Mouse (Mus musculus): ENCODE data around the gene Olfr610. TPM values are rescaled to one million over a fixed set of nuclear protein-coding genes. Genes with fewer than 3 reads are reported as not detected.
"Not testable (repeated sequence)": the region's sequence is repeated elsewhere in the genome, so short reads cannot be mapped to it uniquely, and the experiment has no call there.

Olfr610 gene
- polyA plus RNA-seq (2015; fragmentation: Nextera tagmentation; extraction: Ambion mirVana), result not detected in 2 replicates

DNA sequence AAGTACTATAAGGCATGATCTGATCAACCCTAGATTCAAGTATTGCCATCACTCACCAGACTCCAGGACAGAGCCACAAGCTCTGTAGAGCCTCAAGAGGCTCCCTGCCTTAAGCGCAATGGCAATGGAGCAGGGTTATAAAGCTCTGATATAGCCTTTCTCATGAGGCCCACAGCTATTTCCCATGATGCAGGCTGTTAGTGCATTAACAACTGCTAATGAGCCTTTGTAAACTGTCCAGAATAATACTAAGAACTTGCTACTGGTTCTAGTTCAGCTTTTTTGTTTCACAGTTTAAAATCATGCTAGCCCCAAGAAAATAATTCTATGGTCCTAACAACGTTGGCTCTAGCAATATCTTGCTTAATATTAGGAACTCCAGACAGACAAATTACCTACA lies at the start of gene Olfr610:
Gene Olfr610, minus strand, starts transcription at position 101 of the 400 bp plus-strand sequence.
- Histone ChIP-seq H3K9me3 (ENCODE audit: control insufficient read depth, low read length) (no peaks in the 10 kb centered on the region), H3K9ac (ENCODE audit: low read depth, low read length) (no peak within 1 kb of the TSS), H3K36me3 (ENCODE audit: control insufficient read depth, insufficient read depth, low read length) (no peaks in the 10 kb centered on the region), H3K27ac (ENCODE audit: low read length) (no peak within 1 kb of the TSS), H3K4me2 (ENCODE audit: low read depth, low read length) (no peak within 1 kb of the TSS), H3K4me1 (ENCODE audit: control insufficient read depth, insufficient read depth, low read length) (no peaks in the 10 kb centered on the region), H3K27me3 (replicated peaks; ENCODE audit: control insufficient read depth, insufficient read depth, low read length) (no peaks in the 10 kb centered on the region), H3K4me3 (ENCODE audit: low read length) (no peak within 1 kb of the TSS)
- 85% methylated on average over 2 of the region's 2 CpGs for WGBS
- no peak for ATAC-seq

DNA sequence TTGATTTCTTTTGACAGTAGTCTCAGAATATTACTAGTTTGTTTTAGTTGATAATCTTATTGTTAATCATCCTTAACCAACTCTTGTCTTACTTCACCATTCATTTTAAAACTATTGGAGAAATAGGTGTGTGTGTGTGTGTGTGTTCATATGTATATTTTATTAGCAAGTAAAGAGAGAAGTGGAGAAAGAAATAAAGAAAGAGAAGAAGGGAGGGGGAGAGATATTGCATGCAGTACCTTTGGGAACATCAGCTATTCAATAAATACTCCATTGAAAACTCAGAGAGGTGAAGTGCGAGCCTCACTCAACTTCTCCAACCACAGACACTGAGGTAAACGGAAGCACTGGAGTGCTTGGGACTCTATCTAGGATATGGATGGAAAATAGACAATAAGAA lies 43.9 kb upstream of the Olfr610 start, which contains the start of gene Olfr615:
Gene Olfr615, plus strand, starts transcription at position 301 of the 400 bp plus-strand sequence.
- H3K36me3 ChIP-seq (ENCODE audit: control insufficient read depth, insufficient read depth, low read length), result no peaks in the 10 kb centered on the region
- no peak within 1 kb of the TSS for H3K27ac ChIP-seq (ENCODE audit: low read length)
- H3K9me3 ChIP-seq (ENCODE audit: control insufficient read depth, low read length), result no peaks in the 10 kb centered on the region
- H3K4me3 ChIP-seq (ENCODE audit: low read length), result no peak within 1 kb of the TSS
- no peaks in the 10 kb centered on the region for H3K27me3 ChIP-seq (replicated peaks; ENCODE audit: control insufficient read depth, insufficient read depth, low read length)
- no peaks in the 10 kb centered on the region for H3K4me1 ChIP-seq (ENCODE audit: control insufficient read depth, insufficient read depth, low read length)
- 85% methylated on average over 2 of the region's 2 CpGs for WGBS
- H3K9ac ChIP-seq (ENCODE audit: low read depth, low read length), result no peak within 1 kb of the TSS
- H3K4me2 ChIP-seq (ENCODE audit: low read depth, low read length), result no peak within 1 kb of the TSS
- ATAC-seq, result no peak

DNA sequence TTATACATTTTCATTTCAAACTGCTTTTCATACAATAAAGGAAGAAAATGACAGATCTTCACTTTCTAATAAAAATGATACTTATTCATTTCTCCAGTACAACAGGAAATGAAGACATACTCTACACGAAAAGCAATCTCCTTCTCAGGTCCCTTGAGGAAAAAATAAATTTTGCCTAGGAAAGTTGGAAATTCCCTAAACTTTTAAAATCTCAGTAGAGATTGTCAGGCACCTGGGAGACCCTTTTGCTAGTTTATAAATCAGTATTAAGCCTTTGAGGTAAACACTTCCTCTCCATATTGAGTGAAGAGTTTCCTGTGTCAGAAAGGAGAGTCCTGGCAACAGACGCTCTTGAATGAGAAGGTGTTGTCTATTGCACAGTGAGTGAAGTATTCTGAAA lies 35.9 kb upstream of the Olfr610 start, which contains the start of gene Olfr613:
Gene Olfr613, plus strand, starts transcription at position 301 of the 400 bp plus-strand sequence.
- Histone ChIP-seq H3K27ac (ENCODE audit: low read length) (no peak within 1 kb of the TSS), H3K4me3 (ENCODE audit: low read length) (no peak within 1 kb of the TSS), H3K4me2 (ENCODE audit: low read depth, low read length) (no peak within 1 kb of the TSS), H3K4me1 (ENCODE audit: control insufficient read depth, insufficient read depth, low read length) (no peaks in the 10 kb centered on the region), H3K36me3 (ENCODE audit: control insufficient read depth, insufficient read depth, low read length) (no peaks in the 10 kb centered on the region), H3K9me3 (ENCODE audit: control insufficient read depth, low read length) (no peaks in the 10 kb centered on the region), H3K27me3 (replicated peaks; ENCODE audit: control insufficient read depth, insufficient read depth, low read length) (no peaks in the 10 kb centered on the region), H3K9ac (ENCODE audit: low read depth, low read length) (no peak within 1 kb of the TSS)
- ATAC-seq, result no peak
- 72% methylated on average over 2 of the region's 2 CpGs for WGBS

DNA sequence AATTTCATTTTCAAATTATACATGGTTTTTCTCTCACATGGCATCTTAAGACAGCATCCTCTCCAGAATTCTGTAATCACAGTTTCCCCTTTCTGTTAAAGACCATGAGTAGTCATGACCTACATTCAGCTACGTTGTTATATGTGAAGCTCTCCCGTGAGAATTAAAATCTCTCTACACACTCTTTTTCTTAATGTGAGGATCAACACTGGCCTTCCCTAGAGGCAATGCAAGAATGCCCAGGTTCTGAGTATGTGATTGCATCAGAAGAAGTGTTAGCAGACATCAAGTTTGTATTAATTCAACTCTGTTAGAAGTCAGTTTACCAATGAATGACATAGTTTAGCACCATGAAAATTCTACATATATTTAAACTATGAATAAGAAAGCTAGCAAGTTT lies 30.7 kb upstream of the Olfr610 start, which contains the start of gene Olfr612:
Gene Olfr612, minus strand, starts transcription at position 101 of the 400 bp plus-strand sequence.
- not testable (repeated sequence) for H3K36me3 ChIP-seq (ENCODE audit: control insufficient read depth, insufficient read depth, low read length); H3K4me3 ChIP-seq (ENCODE audit: low read length); H3K4me1 ChIP-seq (ENCODE audit: control insufficient read depth, insufficient read depth, low read length); H3K4me2 ChIP-seq (ENCODE audit: low read depth, low read length); H3K27me3 ChIP-seq (replicated peaks; ENCODE audit: control insufficient read depth, insufficient read depth, low read length); H3K9me3 ChIP-seq (ENCODE audit: control insufficient read depth, low read length); ATAC-seq; H3K9ac ChIP-seq (ENCODE audit: low read depth, low read length); H3K27ac ChIP-seq (ENCODE audit: low read length)
- WGBS, result 85% methylated on average over 2 of the region's 2 CpGs

DNA sequence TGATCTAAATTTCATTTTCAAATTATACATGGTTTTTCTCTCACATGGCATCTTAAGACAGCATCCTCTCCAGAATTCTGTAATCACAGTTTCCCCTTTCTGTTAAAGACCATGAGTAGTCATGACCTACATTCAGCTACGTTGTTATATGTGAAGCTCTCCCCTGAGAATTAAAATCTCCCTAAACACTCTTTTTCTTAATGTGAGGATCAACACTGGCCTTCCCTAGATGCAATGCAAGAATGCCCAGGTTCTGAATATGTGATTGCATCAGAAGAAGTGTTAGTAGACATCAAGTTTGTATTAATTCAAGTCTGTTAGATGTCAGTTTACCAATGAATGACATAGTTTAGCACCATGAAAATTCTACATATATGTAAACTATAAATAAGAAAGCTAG lies 8.8 kb upstream of the Olfr610 start, which contains the start of gene Olfr611:
Gene Olfr611, minus strand, starts transcription at position 101 of the 400 bp plus-strand sequence.
- H3K27ac ChIP-seq (ENCODE audit: low read length); H3K4me3 ChIP-seq (ENCODE audit: low read length); H3K9ac ChIP-seq (ENCODE audit: low read depth, low read length); H3K4me1 ChIP-seq (ENCODE audit: control insufficient read depth, insufficient read depth, low read length); H3K36me3 ChIP-seq (ENCODE audit: control insufficient read depth, insufficient read depth, low read length); ATAC-seq; H3K9me3 ChIP-seq (ENCODE audit: control insufficient read depth, low read length); H3K4me2 ChIP-seq (ENCODE audit: low read depth, low read length); H3K27me3 ChIP-seq (replicated peaks; ENCODE audit: control insufficient read depth, insufficient read depth, low read length): not testable (repeated sequence)
- WGBS, result 77% methylated on average over 1 of the region's 1 CpGs

DNA sequence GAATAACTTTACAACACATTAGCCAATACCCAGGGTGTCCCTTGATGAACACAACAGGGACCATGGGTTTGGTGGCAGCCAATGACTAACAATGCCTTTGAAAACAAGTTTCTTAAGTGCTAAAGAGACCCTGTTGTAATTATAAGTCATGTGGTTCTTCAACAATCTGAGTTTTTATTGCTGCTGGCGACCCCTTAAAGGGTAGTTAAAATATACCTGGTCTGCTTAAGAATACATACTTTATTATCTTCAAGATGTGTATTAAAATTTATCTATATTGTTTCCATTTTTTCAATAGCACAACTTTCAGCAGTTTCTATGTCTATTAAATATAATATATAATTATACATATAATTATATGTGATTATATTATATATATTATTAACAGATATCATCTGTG lies 14.0 kb downstream of the Olfr610 start, which contains the start of gene Olfr609:
Gene Olfr609, minus strand, starts transcription at position 101 of the 400 bp plus-strand sequence.
- Histone ChIP-seq H3K27me3 (replicated peaks; ENCODE audit: control insufficient read depth, insufficient read depth, low read length) (no peaks in the 10 kb centered on the region), H3K4me2 (ENCODE audit: low read depth, low read length) (no peak within 1 kb of the TSS), H3K9ac (ENCODE audit: low read depth, low read length) (no peak within 1 kb of the TSS), H3K4me1 (ENCODE audit: control insufficient read depth, insufficient read depth, low read length) (no peaks in the 10 kb centered on the region), H3K36me3 (ENCODE audit: control insufficient read depth, insufficient read depth, low read length) (no peaks in the 10 kb centered on the region), H3K27ac (ENCODE audit: low read length) (no peak within 1 kb of the TSS), H3K9me3 (ENCODE audit: control insufficient read depth, low read length) (no peaks in the 10 kb centered on the region), H3K4me3 (ENCODE audit: low read length) (no peak within 1 kb of the TSS)
- WGBS, result 65% methylated on average over 1 of the region's 1 CpGs
- no peak for ATAC-seq

DNA sequence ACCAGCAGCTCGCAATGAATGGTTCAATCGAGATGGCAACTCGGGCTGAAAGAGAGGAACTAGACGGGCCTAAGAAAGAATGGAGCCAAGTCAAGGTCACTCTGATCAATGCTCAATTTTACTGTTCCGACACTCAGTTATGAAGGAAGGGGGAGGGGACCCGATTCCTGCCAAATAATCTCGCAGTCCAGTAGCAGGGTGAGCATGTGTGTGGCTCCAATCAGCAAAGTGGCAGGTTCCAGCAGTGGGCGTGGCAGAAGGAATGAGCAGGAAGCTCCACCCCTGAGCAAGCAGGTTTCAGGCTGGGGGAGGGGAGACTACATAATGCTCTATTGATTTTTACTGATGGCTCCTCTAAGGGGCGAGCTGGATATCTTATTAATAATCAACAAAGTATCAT lies 34.8 kb downstream of the Olfr610 start:
- not testable (repeated sequence) for ATAC-seq; H3K9me3 ChIP-seq (ENCODE audit: control insufficient read depth, low read length); H3K27me3 ChIP-seq (replicated peaks; ENCODE audit: control insufficient read depth, insufficient read depth, low read length); H3K4me1 ChIP-seq (ENCODE audit: control insufficient read depth, insufficient read depth, low read length); H3K36me3 ChIP-seq (ENCODE audit: control insufficient read depth, insufficient read depth, low read length); H3K27ac ChIP-seq (ENCODE audit: low read length); H3K4me2 ChIP-seq (ENCODE audit: low read depth, low read length); H3K9ac ChIP-seq (ENCODE audit: low read depth, low read length); H3K4me3 ChIP-seq (ENCODE audit: low read length)
- WGBS, result 76% methylated on average over 9 of the region's 9 CpGs

DNA sequence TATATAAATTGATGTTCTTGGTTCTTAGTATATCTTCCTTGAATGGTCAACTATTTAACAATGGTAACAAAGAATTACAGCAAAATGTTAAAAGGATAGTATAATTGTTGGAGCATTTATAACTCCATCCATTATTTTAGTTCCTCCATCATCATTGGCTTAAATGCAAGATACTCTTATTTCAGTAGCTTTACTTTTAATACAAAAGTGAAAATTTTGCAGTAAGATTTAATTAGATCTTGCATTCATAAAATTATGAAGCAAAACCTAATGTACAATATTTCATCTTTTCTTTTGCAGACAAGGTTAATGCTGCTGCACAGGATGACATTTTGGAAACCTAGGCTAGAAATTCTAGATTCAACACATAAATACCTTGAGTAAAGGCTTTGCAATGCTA lies 42.3 kb downstream of the Olfr610 start, which contains the start of gene Olfr608:
Gene Olfr608, plus strand, starts transcription at position 301 of the 400 bp plus-strand sequence.
- Histone ChIP-seq H3K27ac (ENCODE audit: low read length) (no peak within 1 kb of the TSS), H3K4me2 (ENCODE audit: low read depth, low read length) (no peak within 1 kb of the TSS), H3K9me3 (ENCODE audit: control insufficient read depth, low read length) (no peaks in the 10 kb centered on the region), H3K4me3 (ENCODE audit: low read length) (no peak within 1 kb of the TSS), H3K36me3 (ENCODE audit: control insufficient read depth, insufficient read depth, low read length) (no peaks in the 10 kb centered on the region), H3K27me3 (replicated peaks; ENCODE audit: control insufficient read depth, insufficient read depth, low read length) (no peaks in the 10 kb centered on the region), H3K4me1 (ENCODE audit: control insufficient read depth, insufficient read depth, low read length) (no peaks in the 10 kb centered on the region), H3K9ac (ENCODE audit: low read depth, low read length) (no peak within 1 kb of the TSS)
- no peak for ATAC-seq

DNA sequence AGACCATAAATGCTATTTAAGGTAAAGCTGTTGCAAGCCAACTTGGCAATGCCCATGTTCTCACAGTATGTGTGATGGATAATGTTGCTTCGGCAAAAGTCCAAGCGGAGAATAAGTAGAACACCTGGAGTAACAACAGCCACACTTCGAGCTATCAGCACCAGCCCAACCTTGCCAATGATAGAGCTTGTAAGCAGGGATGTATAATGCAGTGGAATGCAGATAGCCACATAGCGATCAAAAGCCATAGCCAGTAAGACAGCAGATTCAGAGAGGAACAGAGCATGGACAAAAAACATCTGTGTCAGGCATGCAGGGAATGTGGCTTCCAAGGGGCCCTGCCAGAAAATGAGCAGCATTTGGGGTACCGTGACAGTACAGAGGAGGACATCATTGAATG lies 51.3 kb downstream of the Olfr610 start:
- Histone ChIP-seq H3K27me3 (replicated peaks; ENCODE audit: control insufficient read depth, insufficient read depth, low read length) (no peaks in the 10 kb centered on the region), H3K36me3 (ENCODE audit: control insufficient read depth, insufficient read depth, low read length) (no peaks in the 10 kb centered on the region), H3K4me1 (ENCODE audit: control insufficient read depth, insufficient read depth, low read length) (no peaks in the 10 kb centered on the region), H3K9ac (ENCODE audit: low read depth, low read length) (no peak overlapping the region), H3K9me3 (ENCODE audit: control insufficient read depth, low read length) (no peaks in the 10 kb centered on the region), H3K4me3 (ENCODE audit: low read length) (no peak overlapping the region), H3K27ac (ENCODE audit: low read length) (no peak overlapping the region), H3K4me2 (ENCODE audit: low read depth, low read length) (no peak overlapping the region)
- no peak for ATAC-seq
- 87% methylated on average over 5 of the region's 5 CpGs for WGBS

Measured in intestine, embryonic 16.5 days (tissue).